Mouse (Mus musculus) intestine, embryonic 15.5 days (tissue): ENCODE measurements at regions not wholly inside any gene's neighbourhood (a gene's known extent, or its start where the extent isn't known, plus 50 kb on each side); places are given as distances from the start of the nearest gene placed in this dataset.

ENCODE experiments used
- ATAC-seq: fragments of 200-750 bp; cut with Nextera tagmentation; 2 replicates; pipeline ENCODE4 v1.8.0; 2017; ENCODE audit warnings: moderate TSS enrichment, moderate library complexity
- H3K27ac ChIP-seq: fragments of 300-500 bp; sonication (generic); 2 replicates; pipeline ENCODE4 v1.5.1; 2015; ENCODE audit warnings: mild to moderate bottlenecking, inconsistent platforms
- H3K27me3 ChIP-seq: fragments of 300-500 bp; sonication (generic); replicated peaks from 2 replicates; pipeline ENCODE4 v1.6.1; 2015; ENCODE audit warnings: inconsistent platforms
- H3K36me3 ChIP-seq: fragments of 300-500 bp; sonication (generic); 2 replicates; pipeline ENCODE4 v1.6.1; 2015; ENCODE audit warnings: inconsistent platforms
- H3K4me1 ChIP-seq: fragments of 300-500 bp; sonication (generic); replicated peaks from 2 replicates; pipeline ENCODE4 v1.6.1; 2015; ENCODE audit warnings: inconsistent platforms
- H3K4me2 ChIP-seq: fragments of 300-500 bp; sonication (generic); replicated peaks from 2 replicates; pipeline ENCODE4 v1.6.1; 2015; ENCODE audit warnings: mild to moderate bottlenecking, inconsistent platforms
- H3K4me3 ChIP-seq: fragments of 300-500 bp; sonication (generic); replicated peaks from 2 replicates; pipeline ENCODE4 v1.5.1; 2015; ENCODE audit warnings: inconsistent platforms
- H3K9ac ChIP-seq: fragments of 300-500 bp; sonication (generic); 2 replicates; pipeline ENCODE4 v1.6.1; 2015; ENCODE audit warnings: inconsistent platforms
- H3K9me3 ChIP-seq: fragments of 300-500 bp; sonication (generic); 2 replicates; pipeline ENCODE4 v1.6.1; 2016; ENCODE audit warnings: inconsistent platforms
- WGBS: fragments of 180-500 bp; shearing (Covaris S2); methylation state at CpG from one replicate; pipeline ENCODE4 v1.1.7; 2015; 5-methylcytosine and 5-hydroxymethylcytosine counted together

GRCm38 (mm10) chr3:27765929-27766328 is 54.8 kb upstream of the Fndc3b start:
- no peak overlapping the region for H3K4me3 ChIP-seq
- peaks cover 4% of the 10 kb centered on the region for H3K4me1 ChIP-seq
- H3K36me3 ChIP-seq = no peaks in the 10 kb centered on the region
- WGBS = 52% methylated on average over 7 of the region's 7 CpGs
- no peak overlapping the region for H3K4me2 ChIP-seq
- H3K27me3 ChIP-seq = no peaks in the 10 kb centered on the region
- no peak for ATAC-seq
- no peaks in the 10 kb centered on the region for H3K9me3 ChIP-seq
- H3K27ac ChIP-seq = no peak overlapping the region
- H3K9ac ChIP-seq = no peak overlapping the region

GRCm38 (mm10) chr3:27764556-27764955 is 53.4 kb upstream of the Fndc3b start:
- Histone ChIP-seq H3K36me3 (no peaks in the 10 kb centered on the region), H3K4me3 (no peak overlapping the region), H3K9me3 (no peaks in the 10 kb centered on the region), H3K4me1 (peaks cover 4% of the 10 kb centered on the region), H3K9ac (no peak overlapping the region), H3K27ac (no peak overlapping the region), H3K27me3 (no peaks in the 10 kb centered on the region), H3K4me2 (no peak overlapping the region)
- no peak for ATAC-seq
- WGBS = 61% methylated on average over 2 of the region's 2 CpGs

DNA sequence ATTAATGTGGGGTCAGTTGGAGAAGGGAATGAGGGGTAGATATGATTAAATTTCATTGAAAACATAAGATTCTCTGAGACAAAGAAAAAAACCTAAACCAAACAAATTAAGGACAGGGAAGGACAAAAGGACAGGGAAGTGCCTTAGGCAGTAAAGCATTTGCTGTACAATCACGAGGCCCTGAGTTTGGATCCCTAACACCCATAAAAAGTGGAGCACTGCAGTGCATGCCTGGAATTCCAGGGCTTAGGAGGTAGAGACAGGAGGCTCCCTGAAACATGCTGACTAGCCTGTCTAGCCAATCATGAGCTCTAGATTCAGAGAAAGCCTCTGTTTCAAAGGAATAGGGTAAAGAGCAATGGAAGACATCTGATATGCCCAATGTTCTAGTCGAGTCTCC is 49.9 kb upstream of the Fndc3b start:
- ATAC-seq = no peak
- Histone ChIP-seq H3K4me1 (no peaks in the 10 kb centered on the region), H3K27ac (no peak overlapping the region), H3K9me3 (no peaks in the 10 kb centered on the region), H3K4me3 (no peak overlapping the region), H3K9ac (no peak overlapping the region), H3K36me3 (no peaks in the 10 kb centered on the region), H3K27me3 (no peaks in the 10 kb centered on the region), H3K4me2 (no peak overlapping the region)
- 56% methylated on average over 2 of the region's 2 CpGs for WGBS
